Mouse (Mus musculus): ENCODE data around the gene Ier5. TPM values are rescaled to one million over a fixed set of nuclear protein-coding genes. Genes with fewer than 3 reads are reported as not detected.
A peak's percentile ranks its signal among the peaks of the same experiment; 100 is the strongest.

Ier5 gene
- polyA plus RNA-seq, 1 experiment: 58.7 TPM

- no peak overlapping the region for H3K4me3 ChIP-seq (ENCODE audit: insufficient read depth, low read length)
- peaks cover 92% of the 10 kb centered on the region for H3K4me1 ChIP-seq (ENCODE audit: control insufficient read depth, insufficient read depth, low read length)
- H3K27ac ChIP-seq (ENCODE audit: insufficient read depth, low read depth, low read length): peak overlapping the region; percentile 82
- no peak for TF ChIP-seq CTCF (IDR thresholded peaks at IDR 0.05; ENCODE audit: low read depth, low read length)
Observed at GRCm38 (mm10) chr1:155060261-155060660, 39.2 kb downstream of the Ier5 start.

GRCm38 (mm10) chr1:155059505-155059904 lies 39.9 kb downstream of the Ier5 start:
- Histone ChIP-seq H3K4me3 (ENCODE audit: insufficient read depth, low read length) (peak overlapping the region; percentile 17), H3K27ac (ENCODE audit: insufficient read depth, low read depth, low read length) (peak overlapping the region; percentile 82), H3K4me1 (ENCODE audit: control insufficient read depth, insufficient read depth, low read length) (peaks cover 90% of the 10 kb centered on the region)
- no peak for TF ChIP-seq POLR2A (IDR thresholded peaks at IDR 0.05; ENCODE audit: borderline replicate concordance, low read depth, low read length)
- TF ChIP-seq CTCF (IDR thresholded peaks at IDR 0.05; ENCODE audit: low read depth, low read length): no peak

- TF ChIP-seq POLR2A (IDR thresholded peaks at IDR 0.05; ENCODE audit: borderline replicate concordance, low read depth, low read length) (no peak), CTCF (IDR thresholded peaks at IDR 0.05; ENCODE audit: low read depth, low read length) (no peak)
- H3K4me3 ChIP-seq (ENCODE audit: insufficient read depth, low read length): no peak overlapping the region
- peaks cover 88% of the 10 kb centered on the region for H3K4me1 ChIP-seq (ENCODE audit: control insufficient read depth, insufficient read depth, low read length)
- peak overlapping the region; percentile 79 for H3K27ac ChIP-seq (ENCODE audit: insufficient read depth, low read depth, low read length)
Observed at GRCm38 (mm10) chr1:155058099-155059012, 41.1 kb downstream of the Ier5 start.

- Histone ChIP-seq H3K4me3 (ENCODE audit: insufficient read depth, low read length) (no peak overlapping the region), H3K4me1 (ENCODE audit: control insufficient read depth, insufficient read depth, low read length) (peaks cover 89% of the 10 kb centered on the region), H3K27ac (ENCODE audit: insufficient read depth, low read depth, low read length) (peak overlapping the region; percentile 77)
- TF ChIP-seq POLR2A (IDR thresholded peaks at IDR 0.05; ENCODE audit: borderline replicate concordance, low read depth, low read length): no peak
Observed at GRCm38 (mm10) chr1:155056166-155056565, 43.3 kb downstream of the Ier5 start.

GRCm38 (mm10) chr1:155055041-155055440 lies 44.4 kb downstream of the Ier5 start:
- TF ChIP-seq POLR2A (IDR thresholded peaks at IDR 0.05; ENCODE audit: borderline replicate concordance, low read depth, low read length) (no peak), CTCF (IDR thresholded peaks at IDR 0.05; ENCODE audit: low read depth, low read length) (no peak)
- Histone ChIP-seq H3K27ac (ENCODE audit: insufficient read depth, low read depth, low read length) (peak overlapping the region; percentile 77), H3K4me1 (ENCODE audit: control insufficient read depth, insufficient read depth, low read length) (peaks cover 85% of the 10 kb centered on the region), H3K4me3 (ENCODE audit: insufficient read depth, low read length) (no peak overlapping the region)

GRCm38 (mm10) chr1:155054366-155054965 lies 45.0 kb downstream of the Ier5 start:
- Histone ChIP-seq H3K4me1 (ENCODE audit: control insufficient read depth, insufficient read depth, low read length) (peaks cover 86% of the 10 kb centered on the region), H3K27ac (ENCODE audit: insufficient read depth, low read depth, low read length) (peak overlapping the region; percentile 55)
- TF ChIP-seq CTCF (IDR thresholded peaks at IDR 0.05; ENCODE audit: low read depth, low read length) (no peak), POLR2A (IDR thresholded peaks at IDR 0.05; ENCODE audit: borderline replicate concordance, low read depth, low read length) (no peak)

GRCm38 (mm10) chr1:155053296-155053695 lies 46.1 kb downstream of the Ier5 start:
- TF ChIP-seq CTCF (IDR thresholded peaks at IDR 0.05; ENCODE audit: low read depth, low read length) (no peak), POLR2A (IDR thresholded peaks at IDR 0.05; ENCODE audit: borderline replicate concordance, low read depth, low read length) (no peak)
- Histone ChIP-seq H3K4me3 (ENCODE audit: insufficient read depth, low read length) (no peak overlapping the region), H3K27ac (ENCODE audit: insufficient read depth, low read depth, low read length) (no peak overlapping the region), H3K4me1 (ENCODE audit: control insufficient read depth, insufficient read depth, low read length) (peaks cover 80% of the 10 kb centered on the region)

More at GRCm38 (mm10) chr1:155054366-155054965, 45.0 kb downstream of the Ier5 start:
- H3K4me3 ChIP-seq (ENCODE audit: insufficient read depth, low read length): peak overlapping the region; percentile 6; the same call in 1 of the 2 replicates

GRCm38 (mm10) chr1:155052761-155053166 lies 46.7 kb downstream of the Ier5 start:
- H3K27ac ChIP-seq (ENCODE audit: insufficient read depth, low read depth, low read length): 0 out of 2 replicates have a peak overlapping the region, but pooled peaks have one; percentile 96
- TF ChIP-seq CTCF (IDR thresholded peaks at IDR 0.05; ENCODE audit: low read depth, low read length) (no peak), POLR2A (IDR thresholded peaks at IDR 0.05; ENCODE audit: borderline replicate concordance, low read depth, low read length) (no peak)
- peaks cover 74% of the 10 kb centered on the region for H3K4me1 ChIP-seq (ENCODE audit: control insufficient read depth, insufficient read depth, low read length)
- H3K4me3 ChIP-seq (ENCODE audit: insufficient read depth, low read length): no peak overlapping the region

- TF ChIP-seq POLR2A (IDR thresholded peaks at IDR 0.05; ENCODE audit: borderline replicate concordance, low read depth, low read length) (no peak), CTCF (IDR thresholded peaks at IDR 0.05; ENCODE audit: low read depth, low read length) (no peak)
- Histone ChIP-seq H3K4me1 (ENCODE audit: control insufficient read depth, insufficient read depth, low read length) (peaks cover 69% of the 10 kb centered on the region), H3K27ac (ENCODE audit: insufficient read depth, low read depth, low read length) (peak overlapping the region; percentile 96)
Observed at GRCm38 (mm10) chr1:155052131-155052760, 47.2 kb downstream of the Ier5 start.

More at GRCm38 (mm10) chr1:155052131-155052760, 47.2 kb downstream of the Ier5 start:
- no peak overlapping the region for H3K4me3 ChIP-seq (ENCODE audit: insufficient read depth, low read length)

All from bone marrow macrophage, adult 2 months (primary cell).